Mouse (Mus musculus) limb, embryonic 13.5 days (tissue): ENCODE data around the gene Gm21887. TPM values are rescaled to one million over a fixed set of nuclear protein-coding genes. Genes with fewer than 3 reads are reported as not detected.
"Not testable (repeated sequence)": the region's sequence is repeated elsewhere in the genome, so short reads cannot be mapped to it uniquely, and the experiment has no call there.

Source experiments
- ATAC-seq: fragments of 200-750 bp; cut with Nextera tagmentation; 2 replicates; pipeline ENCODE4 v1.8.0; 2017; ENCODE audit warnings: low read depth, moderate number of reproducible peaks, moderate TSS enrichment; ENCODE audit not compliant: low FRiP score
- H3K27ac ChIP-seq: fragments of 300-500 bp; sonication (generic); 2 replicates; pipeline ENCODE4 v1.5.1; 2015; ENCODE audit warnings: inconsistent platforms, mild to moderate bottlenecking, moderate library complexity
- H3K27me3 ChIP-seq: fragments of 300-500 bp; sonication (generic); 2 replicates; pipeline ENCODE4 v1.6.1; 2015; ENCODE audit warnings: mild to moderate bottlenecking, inconsistent platforms
- H3K36me3 ChIP-seq: fragments of 300-500 bp; sonication (generic); 2 replicates; pipeline ENCODE4 v1.6.1; 2015; ENCODE audit warnings: inconsistent platforms, mild to moderate bottlenecking, moderate library complexity
- H3K4me1 ChIP-seq: fragments of 300-500 bp; sonication (generic); 2 replicates; pipeline ENCODE4 v1.6.1; 2015; ENCODE audit warnings: inconsistent platforms
- H3K4me2 ChIP-seq: fragments of 300-500 bp; sonication (generic); replicated peaks from 2 replicates; pipeline ENCODE4 v1.6.1; 2015; ENCODE audit warnings: inconsistent platforms, mild to moderate bottlenecking, moderate library complexity
- H3K4me3 ChIP-seq: fragments of 300-500 bp; sonication (generic); 2 replicates; pipeline ENCODE4 v1.5.1; 2015; ENCODE audit warnings: moderate library complexity, mild to moderate bottlenecking, inconsistent platforms
- H3K9ac ChIP-seq: fragments of 300-500 bp; sonication (generic); 2 replicates; pipeline ENCODE4 v1.6.1; 2015; ENCODE audit warnings: mild to moderate bottlenecking, inconsistent platforms
- H3K9me3 ChIP-seq: fragments of 300-500 bp; sonication (generic); 2 replicates; pipeline ENCODE4 v1.6.1; 2016; ENCODE audit warnings: inconsistent platforms
- WGBS: fragments of 180-500 bp; shearing (Covaris S2); methylation state at CpG from one replicate; pipeline ENCODE4 v1.1.7; 2015; 5-methylcytosine and 5-hydroxymethylcytosine counted together
- polyA plus RNA-seq: library from polyadenylated mRNA; unstranded; fragments of >200 nt; fragmentation: Nextera tagmentation; extraction: Ambion mirVana; gene quantifications from 2 replicates; pipeline ENCODE4 v1.2.1, GENCODE M21; 2015

Gm21887 gene
- polyA plus RNA-seq, 1 experiment from 2014 or later, result 209 TPM

DNA sequence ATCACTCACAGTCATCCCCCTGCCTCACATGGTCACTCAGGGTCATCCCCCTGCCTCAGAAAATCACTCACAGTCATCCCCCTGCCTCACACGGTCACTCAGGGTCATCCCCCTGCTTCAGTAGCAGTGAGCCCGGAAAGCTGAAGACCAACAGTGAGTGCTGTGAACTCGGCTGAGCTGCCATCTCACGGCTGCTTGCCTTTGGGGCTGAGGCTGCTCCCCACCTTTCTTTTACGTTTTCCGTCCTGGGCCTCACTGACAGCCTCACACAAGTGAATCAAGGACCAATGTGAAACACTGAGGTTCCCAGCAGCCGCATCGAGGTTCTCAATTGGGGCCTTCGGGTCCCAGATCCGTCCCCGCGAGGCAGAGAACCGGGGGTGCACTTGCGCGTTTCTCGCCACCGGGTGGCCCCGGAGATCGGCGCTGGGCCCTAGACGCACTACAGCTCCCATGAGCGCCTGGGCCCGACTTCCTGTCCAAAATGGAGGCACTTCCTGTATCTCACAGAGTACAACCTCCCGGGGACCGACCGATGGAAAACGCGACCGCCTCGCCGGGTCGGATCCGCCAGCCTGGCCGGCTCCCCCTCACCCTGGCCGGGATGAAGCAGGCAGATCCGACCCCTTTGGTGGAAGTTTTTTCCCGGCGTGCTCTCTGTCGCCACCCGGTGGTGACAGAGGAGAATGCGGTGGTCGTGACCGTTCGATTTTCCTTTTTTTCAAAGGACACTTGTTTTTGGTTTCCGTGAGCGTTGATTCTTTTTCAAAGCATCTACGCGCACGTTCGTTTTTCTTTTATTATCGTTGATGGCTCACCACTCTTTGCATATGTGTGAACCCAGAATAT is 22.7 kb upstream of the Gm21887 start:
- peak overlapping the region; percentile 29 for H3K4me3 ChIP-seq
- H3K27ac ChIP-seq, H3K4me1 ChIP-seq, H3K27me3 ChIP-seq: not testable (repeated sequence)
- 65% methylated on average over 51 of the region's 51 CpGs for WGBS
- peaks cover 72% of the 10 kb centered on the region for H3K9me3 ChIP-seq
- H3K9ac ChIP-seq, result peak overlapping the region; percentile 54
- peak; percentile 92 for ATAC-seq
- H3K36me3 ChIP-seq, result peaks cover 75% of the 10 kb centered on the region
- H3K4me2 ChIP-seq, result peak overlapping the region; percentile 46

GRCm38 (mm10) chrX:169987368-169987837 is 22.1 kb upstream of the Gm21887 start:
- H3K9ac ChIP-seq, H3K4me2 ChIP-seq, H3K4me3 ChIP-seq, H3K27ac ChIP-seq, H3K4me1 ChIP-seq, H3K27me3 ChIP-seq: not testable (repeated sequence)
- Histone ChIP-seq H3K9me3 (peaks cover 66% of the 10 kb centered on the region), H3K36me3 (peaks cover 69% of the 10 kb centered on the region)
- ATAC-seq, result peak; percentile 5; the same call in 1 of the 2 replicates
- WGBS, result 88% methylated on average over 28 of the region's 28 CpGs

DNA sequence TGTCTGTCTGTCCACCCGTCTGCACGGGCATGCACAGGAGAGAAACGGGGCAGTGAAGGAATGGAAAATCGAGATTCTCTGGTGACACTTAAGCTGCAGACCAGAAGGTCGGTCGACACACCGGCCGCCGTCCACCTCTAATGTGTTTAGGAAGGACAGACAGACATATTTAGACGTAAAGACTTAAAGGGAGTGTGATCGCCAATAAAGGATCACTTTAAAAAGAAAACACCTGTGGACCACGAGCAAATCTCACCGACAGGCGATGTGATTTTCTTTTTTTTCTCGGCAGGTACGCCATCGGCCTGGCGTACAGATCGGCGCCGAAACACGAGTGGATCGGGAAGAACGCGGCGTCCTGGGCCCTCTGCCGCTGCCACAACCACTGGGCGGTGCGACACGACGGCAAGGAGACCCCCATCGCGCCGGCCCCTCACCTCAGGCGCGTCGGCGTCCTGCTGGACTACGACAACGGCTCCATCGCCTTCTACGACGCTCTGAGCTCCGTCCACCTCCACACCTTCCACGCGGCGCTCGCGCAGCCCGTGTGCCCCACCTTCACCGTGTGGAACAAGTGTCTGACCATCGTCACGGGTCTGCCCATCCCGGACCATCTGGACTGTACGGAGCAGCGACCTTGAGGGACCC is 20.8 kb upstream of the Gm21887 start:
- H3K27me3 ChIP-seq, H3K9ac ChIP-seq, H3K4me1 ChIP-seq, H3K4me3 ChIP-seq, ATAC-seq, H3K4me2 ChIP-seq, H3K27ac ChIP-seq: not testable (repeated sequence)
- 94% methylated on average over 56 of the region's 56 CpGs for WGBS
- peaks cover 53% of the 10 kb centered on the region for H3K9me3 ChIP-seq
- H3K36me3 ChIP-seq, result peaks cover 56% of the 10 kb centered on the region

GRCm38 (mm10) chrX:169989219-169989595 is 20.3 kb upstream of the Gm21887 start:
- peaks cover 50% of the 10 kb centered on the region for H3K9me3 ChIP-seq
- 86% methylated on average over 8 of the region's 8 CpGs for WGBS
- H3K4me2 ChIP-seq, H3K9ac ChIP-seq, ATAC-seq, H3K27me3 ChIP-seq, H3K4me1 ChIP-seq, H3K27ac ChIP-seq, H3K4me3 ChIP-seq: not testable (repeated sequence)
- peaks cover 51% of the 10 kb centered on the region for H3K36me3 ChIP-seq

GRCm38 (mm10) chrX:169989691-169990631 is 19.5 kb upstream of the Gm21887 start:
- H3K9ac ChIP-seq, H3K4me1 ChIP-seq, H3K27ac ChIP-seq, H3K4me3 ChIP-seq, ATAC-seq, H3K4me2 ChIP-seq, H3K27me3 ChIP-seq: not testable (repeated sequence)
- Histone ChIP-seq H3K9me3 (peaks cover 46% of the 10 kb centered on the region), H3K36me3 (peaks cover 43% of the 10 kb centered on the region)
- WGBS, result 81% methylated on average over 56 of the region's 56 CpGs

GRCm38 (mm10) chrX:169991128-169991873 is 18.2 kb upstream of the Gm21887 start:
- not testable (repeated sequence) for H3K27me3 ChIP-seq, H3K4me1 ChIP-seq, H3K27ac ChIP-seq, H3K4me3 ChIP-seq, H3K9ac ChIP-seq
- H3K4me2 ChIP-seq, result peak overlapping the region; percentile 45
- ATAC-seq, result peak; percentile 16; the same call in 1 of the 2 replicates
- 39% methylated on average over 19 of the region's 28 CpGs for WGBS
- peaks cover 38% of the 10 kb centered on the region for H3K9me3 ChIP-seq
- H3K36me3 ChIP-seq, result peaks cover 34% of the 10 kb centered on the region

- WGBS, result 25% methylated on average over 9 of the region's 15 CpGs
- peaks cover 27% of the 10 kb centered on the region for H3K36me3 ChIP-seq
- not testable (repeated sequence) for H3K9ac ChIP-seq, H3K27ac ChIP-seq, H3K4me3 ChIP-seq, ATAC-seq, H3K4me1 ChIP-seq, H3K27me3 ChIP-seq, H3K4me2 ChIP-seq
- peaks cover 32% of the 10 kb centered on the region for H3K9me3 ChIP-seq
Measured at GRCm38 (mm10) chrX:169992086-169992930, 17.2 kb upstream of the Gm21887 start.

GRCm38 (mm10) chrX:169992951-169993547 is 16.4 kb upstream of the Gm21887 start:
- not testable (repeated sequence) for ATAC-seq, H3K27ac ChIP-seq, H3K9ac ChIP-seq, H3K4me1 ChIP-seq, H3K4me3 ChIP-seq, H3K27me3 ChIP-seq, H3K4me2 ChIP-seq
- 61% methylated on average over 5 of the region's 8 CpGs for WGBS
- Histone ChIP-seq H3K9me3 (peaks cover 28% of the 10 kb centered on the region), H3K36me3 (peaks cover 23% of the 10 kb centered on the region)

DNA sequence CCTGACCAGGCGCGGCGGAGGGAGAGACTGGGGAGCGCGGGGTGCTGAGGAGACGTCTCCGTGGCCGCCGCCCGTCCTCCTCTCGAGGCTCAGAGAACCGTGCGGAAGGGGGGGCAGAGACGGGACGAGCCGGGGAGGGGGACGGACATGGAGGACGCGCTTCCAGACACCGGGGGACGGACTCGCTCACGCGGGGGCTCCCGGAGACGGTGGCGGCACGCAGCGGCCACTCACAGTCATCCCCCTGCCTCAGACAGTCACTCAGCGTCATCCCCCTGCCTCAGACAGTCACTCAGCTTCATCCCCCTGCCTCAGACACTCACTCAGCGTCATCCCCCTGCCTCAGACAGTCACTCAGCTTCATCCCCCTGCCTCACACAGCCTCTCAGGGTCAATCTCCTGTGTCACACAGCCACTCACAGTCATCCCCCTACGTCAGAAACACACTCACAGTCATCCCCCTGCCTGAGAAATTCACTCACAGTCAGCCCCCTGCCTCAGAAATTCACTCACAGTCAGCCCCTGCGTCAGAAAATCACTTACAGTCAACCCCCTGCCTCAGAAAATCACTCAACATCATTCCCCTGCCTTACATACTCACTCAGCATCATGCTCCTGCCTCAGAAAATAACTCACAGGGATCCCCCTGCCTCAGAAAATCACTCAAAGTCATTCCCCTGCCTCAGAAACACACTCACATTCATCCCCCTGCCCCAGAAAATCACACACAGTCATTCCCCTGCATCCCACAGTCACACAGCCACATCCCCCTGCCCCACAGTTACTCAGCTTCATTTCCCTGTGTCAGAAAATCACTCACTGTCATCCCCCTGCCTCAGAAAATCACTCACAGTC is 15.2 kb upstream of the Gm21887 start:
- not testable (repeated sequence) for H3K27ac ChIP-seq, ATAC-seq, H3K4me3 ChIP-seq, H3K4me1 ChIP-seq, H3K27me3 ChIP-seq, H3K4me2 ChIP-seq, H3K9ac ChIP-seq
- 32% methylated on average over 3 of the region's 33 CpGs for WGBS
- Histone ChIP-seq H3K9me3 (peaks cover 20% of the 10 kb centered on the region), H3K36me3 (peaks cover 15% of the 10 kb centered on the region)
